Mouse (Mus musculus) forebrain, embryonic 12.5 days (tissue): ENCODE results near the gene Ggt7. TPM values are rescaled to one million over a fixed set of nuclear protein-coding genes. Genes with fewer than 3 reads are reported as not detected.

Experiments
- ATAC-seq: fragments of 200-750 bp; cut with Nextera tagmentation; 2 replicates; pipeline ENCODE4 v1.8.0; 2017; ENCODE audit warnings: moderate TSS enrichment; ENCODE audit not compliant: low FRiP score
- H3K27ac ChIP-seq: fragments of 300-500 bp; sonication (generic); 2 replicates; pipeline ENCODE4 v1.5.1; 2016; ENCODE audit warnings: mild to moderate bottlenecking
- H3K27me3 ChIP-seq: fragments of 300-500 bp; sonication (generic); 2 replicates; pipeline ENCODE4 v1.6.1; 2016; ENCODE audit warnings: mild to moderate bottlenecking
- H3K36me3 ChIP-seq: fragments of 300-500 bp; sonication (generic); replicated peaks from 2 replicates; pipeline ENCODE4 v1.6.1; 2016; ENCODE audit warnings: mild to moderate bottlenecking
- H3K4me1 ChIP-seq: fragments of 300-500 bp; sonication (generic); 2 replicates; pipeline ENCODE4 v1.6.1; 2016
- H3K4me2 ChIP-seq: fragments of 300-500 bp; sonication (generic); 2 replicates; pipeline ENCODE4 v1.6.1; 2016; ENCODE audit warnings: mild to moderate bottlenecking, moderate library complexity
- H3K4me3 ChIP-seq: fragments of 300-500 bp; sonication (generic); replicated peaks from 2 replicates; pipeline ENCODE4 v1.5.1; 2016; ENCODE audit warnings: mild to moderate bottlenecking
- H3K9ac ChIP-seq: fragments of 300-500 bp; sonication (generic); 2 replicates; pipeline ENCODE4 v1.6.1; 2016; ENCODE audit warnings: mild to moderate bottlenecking
- H3K9me3 ChIP-seq: fragments of 300-500 bp; sonication (generic); 2 replicates; pipeline ENCODE4 v1.6.1; 2016
- WGBS: fragments of 180-500 bp; shearing (Covaris S2); methylation state at CpG from one replicate; pipeline ENCODE4 v1.1.7; 2016; 5-methylcytosine and 5-hydroxymethylcytosine counted together
- polyA plus RNA-seq: library from polyadenylated mRNA; unstranded; fragments of >200 nt; fragmentation: Nextera tagmentation; extraction: Ambion mirVana; gene quantifications from 2 replicates; pipeline ENCODE4 v1.2.1, GENCODE M21; 2016

Ggt7 gene
- polyA plus RNA-seq, 1 experiment from 2014 or later, result 27.5 TPM

- 85% methylated on average over 5 of the region's 5 CpGs for WGBS
- no peak overlapping the region for H3K27ac ChIP-seq
- H3K4me1 ChIP-seq, result no peaks in the 10 kb centered on the region
- H3K36me3 ChIP-seq, result no peaks in the 10 kb centered on the region
- no peak for ATAC-seq
- H3K9me3 ChIP-seq, result no peaks in the 10 kb centered on the region
- no peaks in the 10 kb centered on the region for H3K27me3 ChIP-seq
- H3K4me3 ChIP-seq, result no peak overlapping the region
- H3K9ac ChIP-seq, result no peak overlapping the region
- H3K4me2 ChIP-seq, result no peak overlapping the region
Observed at GRCm38 (mm10) chr2:155537761-155538462, 19.9 kb upstream of the Ggt7 start.

DNA sequence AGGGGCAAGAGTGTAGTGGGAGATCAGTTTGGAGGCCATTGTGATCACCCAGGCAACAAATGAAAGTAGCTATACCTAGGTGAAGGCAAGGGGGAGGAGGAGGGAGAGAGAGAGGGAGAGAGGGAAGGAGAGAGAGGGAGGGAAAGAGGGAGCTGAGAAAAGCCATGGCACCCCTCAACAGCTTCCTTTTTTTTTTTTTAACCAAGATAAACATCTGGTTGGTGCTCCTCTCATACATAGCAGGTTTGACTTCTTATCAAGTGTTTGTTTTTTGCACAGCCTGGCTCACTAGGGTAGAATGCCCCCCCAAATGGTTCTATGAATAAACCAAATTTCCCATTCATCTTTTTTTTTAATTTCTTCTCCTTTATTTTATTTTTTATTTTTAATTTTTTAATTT lies 18.3 kb upstream of the Ggt7 start:
- Histone ChIP-seq H3K9ac (no peak overlapping the region), H3K4me2 (no peak overlapping the region), H3K36me3 (no peaks in the 10 kb centered on the region), H3K27ac (no peak overlapping the region), H3K4me1 (no peaks in the 10 kb centered on the region), H3K9me3 (no peaks in the 10 kb centered on the region), H3K4me3 (no peak overlapping the region), H3K27me3 (no peaks in the 10 kb centered on the region)
- ATAC-seq, result no peak

- no peaks in the 10 kb centered on the region for H3K27me3 ChIP-seq
- no peak overlapping the region for H3K27ac ChIP-seq
- ATAC-seq, result no peak
Observed at GRCm38 (mm10) chr2:155527367-155527766, 9.3 kb upstream of the Ggt7 start.

GRCm38 (mm10) chr2:155524378-155524777 lies 6.3 kb upstream of the Ggt7 start:
- Histone ChIP-seq H3K4me1 (no peaks in the 10 kb centered on the region), H3K9ac (no peak overlapping the region), H3K4me3 (no peak overlapping the region), H3K36me3 (no peaks in the 10 kb centered on the region), H3K4me2 (no peak overlapping the region), H3K27ac (no peak overlapping the region), H3K9me3 (no peaks in the 10 kb centered on the region), H3K27me3 (no peaks in the 10 kb centered on the region)
- no peak for ATAC-seq
- WGBS, result 85% methylated on average over 1 of the region's 1 CpGs

More at GRCm38 (mm10) chr2:155527367-155527766, 9.3 kb upstream of the Ggt7 start:
- WGBS, result 86% methylated on average over 5 of the region's 5 CpGs
- no peaks in the 10 kb centered on the region for H3K4me1 ChIP-seq
- H3K9ac ChIP-seq, result no peak overlapping the region
- no peak overlapping the region for H3K4me3 ChIP-seq
- H3K4me2 ChIP-seq, result no peak overlapping the region
- no peaks in the 10 kb centered on the region for H3K36me3 ChIP-seq
- no peaks in the 10 kb centered on the region for H3K9me3 ChIP-seq

GRCm38 (mm10) chr2:155523706-155524105 lies 5.7 kb upstream of the Ggt7 start:
- H3K4me3 ChIP-seq, result no peak overlapping the region
- no peak for ATAC-seq
- no peaks in the 10 kb centered on the region for H3K27me3 ChIP-seq
- no peak overlapping the region for H3K9ac ChIP-seq
- H3K36me3 ChIP-seq, result no peaks in the 10 kb centered on the region
- peaks cover 3% of the 10 kb centered on the region for H3K4me1 ChIP-seq
- H3K4me2 ChIP-seq, result no peak overlapping the region
- no peaks in the 10 kb centered on the region for H3K9me3 ChIP-seq
- 62% methylated on average over 5 of the region's 5 CpGs for WGBS
- H3K27ac ChIP-seq, result no peak overlapping the region

DNA sequence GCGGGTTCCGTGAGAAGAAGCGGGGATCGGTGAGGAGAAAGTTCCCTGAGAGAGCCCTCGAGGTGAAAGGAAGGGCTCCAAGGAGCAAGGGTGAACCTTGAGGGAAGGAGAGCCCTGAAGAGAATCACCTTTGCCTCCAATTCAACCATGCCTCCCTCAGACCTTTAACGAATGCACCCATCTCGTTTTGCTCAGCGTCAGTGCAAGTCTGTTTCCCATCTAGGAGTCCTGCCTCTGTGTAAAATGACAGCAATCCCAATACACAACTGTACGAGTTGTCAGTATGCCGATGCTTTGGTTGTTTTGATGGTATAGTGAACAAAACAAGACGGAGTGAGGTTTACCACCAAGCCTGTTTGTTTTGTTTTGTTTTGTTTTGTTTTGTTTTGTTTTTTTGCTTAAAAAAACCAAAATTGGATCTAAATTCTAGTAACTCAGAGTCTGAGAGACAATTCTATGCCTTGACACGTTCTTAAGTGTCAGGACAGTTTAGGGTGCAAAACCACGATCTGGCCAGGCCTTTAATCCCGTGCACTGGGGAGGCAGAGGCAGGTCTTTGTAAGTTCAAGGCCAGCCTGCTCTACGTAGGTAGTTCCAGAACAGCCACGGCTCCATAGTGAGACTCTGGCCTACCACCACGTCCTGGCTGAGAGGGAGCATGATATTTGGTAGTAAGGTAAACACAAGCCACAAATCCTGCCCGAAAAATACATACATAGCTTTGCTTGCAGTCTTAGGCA lies 664 bp upstream of the Ggt7 start:
- Histone ChIP-seq H3K27me3 (peaks cover 5% of the 10 kb centered on the region; the same call in 1 of the 2 replicates), H3K9ac (peak overlapping the region; percentile 64), H3K9me3 (no peaks in the 10 kb centered on the region), H3K4me1 (peaks cover 28% of the 10 kb centered on the region), H3K36me3 (no peaks in the 10 kb centered on the region), H3K4me2 (peak overlapping the region; percentile 79), H3K27ac (peak overlapping the region; percentile 81), H3K4me3 (peak overlapping the region; percentile 67)
- no peak for ATAC-seq
- 26% methylated on average over 18 of the region's 18 CpGs for WGBS

GRCm38 (mm10) chr2:155515941-155516340 lies 2.1 kb downstream of the Ggt7 start:
- 5% methylated on average over 1 of the region's 1 CpGs for WGBS

GRCm38 (mm10) chr2:155514666-155515065 lies 3.4 kb downstream of the Ggt7 start:
- peak overlapping the region; percentile 75 for H3K9ac ChIP-seq
- H3K4me2 ChIP-seq, result peak overlapping the region; percentile 83
- WGBS, result 0% methylated on average over 23 of the region's 23 CpGs

More at GRCm38 (mm10) chr2:155515941-155516340, 2.1 kb downstream of the Ggt7 start:
- Histone ChIP-seq H3K9ac (no peak overlapping the region; the same call in 1 of the 2 replicates), H3K9me3 (no peaks in the 10 kb centered on the region), H3K4me3 (no peak overlapping the region), H3K4me2 (no peak overlapping the region), H3K4me1 (peaks cover 42% of the 10 kb centered on the region), H3K27ac (no peak overlapping the region), H3K27me3 (peaks cover 5% of the 10 kb centered on the region; the same call in 1 of the 2 replicates), H3K36me3 (no peaks in the 10 kb centered on the region)
- ATAC-seq, result no peak

DNA sequence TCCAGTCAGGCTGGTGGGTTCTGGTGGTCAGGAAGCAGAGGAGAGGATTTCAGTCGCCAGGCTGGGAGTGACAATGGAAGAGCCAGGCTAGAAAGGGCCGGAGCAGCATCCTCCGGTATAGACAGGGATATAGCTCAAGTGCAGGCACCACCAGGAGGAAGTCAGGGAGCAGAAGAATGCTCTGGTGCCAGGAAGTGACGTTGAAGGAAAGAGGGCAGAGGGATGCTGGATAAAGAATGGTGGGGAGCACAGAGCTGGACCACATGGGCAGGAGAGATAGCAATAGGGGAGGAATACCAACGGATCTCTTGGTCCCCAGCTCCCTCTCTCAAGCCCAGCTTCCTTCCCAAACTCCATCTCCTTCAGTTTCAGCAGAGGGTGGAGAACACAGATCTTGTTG lies 4.5 kb downstream of the Ggt7 start:
- Histone ChIP-seq H3K27ac (no peak overlapping the region), H3K4me3 (peak overlapping the region; percentile 55), H3K27me3 (peaks cover 5% of the 10 kb centered on the region; the same call in 1 of the 2 replicates), H3K36me3 (no peaks in the 10 kb centered on the region), H3K4me2 (peak overlapping the region; percentile 83), H3K9ac (peak overlapping the region; percentile 75; the same call in 1 of the 2 replicates), H3K4me1 (peaks cover 38% of the 10 kb centered on the region), H3K9me3 (no peaks in the 10 kb centered on the region)
- ATAC-seq, result no peak
- 68% methylated on average over 5 of the region's 5 CpGs for WGBS

More at GRCm38 (mm10) chr2:155514666-155515065, 3.4 kb downstream of the Ggt7 start:
- Histone ChIP-seq H3K4me3 (peak overlapping the region; percentile 55), H3K27ac (peak overlapping the region; percentile 44; the same call in 1 of the 2 replicates), H3K9me3 (no peaks in the 10 kb centered on the region), H3K36me3 (no peaks in the 10 kb centered on the region), H3K27me3 (peaks cover 5% of the 10 kb centered on the region; the same call in 1 of the 2 replicates), H3K4me1 (peaks cover 42% of the 10 kb centered on the region)
- peak; percentile 60 for ATAC-seq

GRCm38 (mm10) chr2:155512479-155512878 lies 5.6 kb downstream of the Ggt7 start:
- peaks cover 5% of the 10 kb centered on the region; the same call in 1 of the 2 replicates for H3K27me3 ChIP-seq
- no peaks in the 10 kb centered on the region for H3K36me3 ChIP-seq
- peaks cover 41% of the 10 kb centered on the region for H3K4me1 ChIP-seq
- H3K4me2 ChIP-seq, result no peak overlapping the region
- no peak overlapping the region for H3K27ac ChIP-seq
- H3K9me3 ChIP-seq, result no peaks in the 10 kb centered on the region
- H3K4me3 ChIP-seq, result no peak overlapping the region
- WGBS, result 72% methylated on average over 4 of the region's 4 CpGs
- ATAC-seq, result no peak
- H3K9ac ChIP-seq, result no peak overlapping the region

DNA sequence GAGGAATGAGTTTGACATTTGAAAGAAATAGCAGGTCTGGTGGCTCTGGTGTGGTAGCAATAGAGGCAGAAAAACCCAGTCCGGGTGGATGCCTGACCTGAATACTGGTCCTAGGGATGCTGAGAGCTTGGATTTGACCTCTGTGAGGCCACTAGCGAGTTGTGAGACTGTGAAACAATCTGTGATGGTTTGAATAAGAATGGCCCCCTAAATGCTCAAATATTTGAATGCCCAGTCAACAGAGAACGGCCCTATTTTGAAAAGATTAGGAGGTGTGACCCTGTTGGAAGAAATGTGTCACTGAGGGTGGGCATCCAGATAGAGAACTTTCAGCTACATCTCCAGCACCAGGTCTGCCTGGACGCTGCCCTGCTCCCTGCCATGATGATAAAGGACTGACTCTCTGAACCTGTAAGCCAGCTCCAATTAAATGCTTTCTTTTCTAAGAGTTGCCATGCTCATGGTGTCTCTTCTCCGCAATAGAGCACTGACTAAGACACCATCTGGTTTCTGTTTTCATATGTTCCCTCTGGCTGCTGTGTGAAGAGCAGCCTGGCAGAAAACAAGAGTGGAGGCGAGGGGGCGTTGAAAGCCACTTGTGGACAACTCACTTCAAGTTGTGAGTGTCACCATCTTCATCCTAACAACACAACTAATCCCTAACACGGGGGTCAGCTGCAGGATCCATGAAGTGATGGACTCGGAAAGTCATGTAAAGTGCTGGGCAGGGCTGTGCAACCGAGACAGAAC lies 10.1 kb downstream of the Ggt7 start:
- Histone ChIP-seq H3K4me3 (no peak overlapping the region), H3K27ac (no peak overlapping the region), H3K36me3 (peaks cover 3% of the 10 kb centered on the region; the same call in 1 of the 2 replicates), H3K9ac (no peak overlapping the region), H3K4me2 (no peak overlapping the region), H3K9me3 (no peaks in the 10 kb centered on the region), H3K4me1 (peaks cover 25% of the 10 kb centered on the region), H3K27me3 (no peaks in the 10 kb centered on the region)
- WGBS, result 73% methylated on average over 10 of the region's 10 CpGs
- no peak for ATAC-seq

- Histone ChIP-seq H3K4me3 (no peak overlapping the region), H3K27ac (no peak overlapping the region), H3K4me1 (peaks cover 18% of the 10 kb centered on the region), H3K36me3 (peaks cover 13% of the 10 kb centered on the region), H3K9ac (no peak overlapping the region), H3K4me2 (no peak overlapping the region), H3K27me3 (no peaks in the 10 kb centered on the region), H3K9me3 (no peaks in the 10 kb centered on the region)
- no peak for ATAC-seq
- WGBS, result 89% methylated on average over 9 of the region's 9 CpGs
Observed at GRCm38 (mm10) chr2:155505811-155506210, 12.2 kb downstream of the Ggt7 start.
